Mouse (Mus musculus) cerebellum, postnatal 36 days (tissue): ENCODE data around the gene Helb.
A peak's percentile ranks its signal among the peaks of the same experiment; 100 is the strongest.
"Not testable (repeated sequence)": the region's sequence is repeated elsewhere in the genome, so short reads cannot be mapped to it uniquely, and the experiment has no call there.

Experiments used
- DNase-seq, 2 experiments: peaks; one replicate each; pipeline ENCODE4 v3.0.0; 2021 to 2022; ENCODE audit warnings: mixed read lengths in 2 of 2

Helb gene

GRCm38 (mm10) chr10:120112507-120113396 is at the start of gene Helb:
Gene Helb, minus strand, starts transcription at chr10:120112987.
- DNase-seq: peak; percentile 93 to 94

- DNase-seq: no peak
Measured at GRCm38 (mm10) chr10:120160533-120160932, 47.7 kb upstream of the Helb start.

- DNase-seq: no peak
Measured at GRCm38 (mm10) chr10:120153911-120154310, 41.1 kb upstream of the Helb start.

GRCm38 (mm10) chr10:120151672-120152071 is 38.9 kb upstream of the Helb start:
- no peak for DNase-seq

- no peak for DNase-seq
Measured at GRCm38 (mm10) chr10:120140916-120141516, 28.2 kb upstream of the Helb start.

GRCm38 (mm10) chr10:120140193-120140592 is 27.4 kb upstream of the Helb start:
- no peak for DNase-seq

- DNase-seq: no peak
Measured at GRCm38 (mm10) chr10:120136020-120136562, 23.3 kb upstream of the Helb start.

GRCm38 (mm10) chr10:120133697-120134096 is 20.9 kb upstream of the Helb start:
- DNase-seq: no peak

- peak; percentile 15 to 28 for DNase-seq
Measured at GRCm38 (mm10) chr10:120130621-120131020, 17.8 kb upstream of the Helb start.

GRCm38 (mm10) chr10:120128601-120129277 is 16.0 kb upstream of the Helb start:
- DNase-seq: no peak

- no peak for DNase-seq
Measured at GRCm38 (mm10) chr10:120125465-120125857, 12.7 kb upstream of the Helb start.

- DNase-seq: peak; percentile 77 to 81
Measured at GRCm38 (mm10) chr10:120124801-120125464, 12.1 kb upstream of the Helb start.

- no peak for DNase-seq
Measured at GRCm38 (mm10) chr10:120123721-120124120, 10.9 kb upstream of the Helb start.

- no peak for DNase-seq
Measured at GRCm38 (mm10) chr10:120115249-120115648, 2.5 kb upstream of the Helb start.

- DNase-seq: no peak
Measured at GRCm38 (mm10) chr10:120114493-120114892, 1.7 kb upstream of the Helb start.

- no peak for DNase-seq
Measured at GRCm38 (mm10) chr10:120113980-120114379, 1.2 kb upstream of the Helb start.

GRCm38 (mm10) chr10:120113482-120113881 is 695 bp upstream of the Helb start:
- not testable (repeated sequence) for DNase-seq

- DNase-seq: no peak
Measured at GRCm38 (mm10) chr10:120111691-120112319, 982 bp downstream of the Helb start.

GRCm38 (mm10) chr10:120100806-120101205 is 12.0 kb downstream of the Helb start:
- no peak for DNase-seq

GRCm38 (mm10) chr10:120097564-120097963 is 15.2 kb downstream of the Helb start:
- DNase-seq: no peak

GRCm38 (mm10) chr10:120095716-120096115 is 17.1 kb downstream of the Helb start:
- no peak for DNase-seq

- DNase-seq: no peak
Measured at GRCm38 (mm10) chr10:120095136-120095535, 17.7 kb downstream of the Helb start.
